Mouse (Mus musculus): ENCODE results near the gene Amph. TPM values are rescaled to one million over a fixed set of nuclear protein-coding genes. Genes with fewer than 3 reads are reported as not detected.

The Amph gene
- polyA plus RNA-seq, 1 experiment = 159 TPM

GRCm38 (mm10) chr13:19177662-19178259, 229.8 kb downstream of the Amph start:
- H3K4me1 ChIP-seq (ENCODE audit: control insufficient read depth, insufficient read depth, low read length) = no peaks in the 10 kb centered on the region
- no peak overlapping the region for H3K4me3 ChIP-seq (replicated peaks; ENCODE audit: insufficient read depth, low read depth, low read length)
- H3K27ac ChIP-seq (ENCODE audit: insufficient read depth, low read length) = no peak overlapping the region
- no peaks in the 10 kb centered on the region for H3K27me3 ChIP-seq (ENCODE audit: control insufficient read depth, insufficient read depth, low read length)
- DNase-seq = peak; percentile 28 to 60
- WGBS = 18% methylated on average over 1 of the region's 1 CpGs
- TF ChIP-seq CTCF (IDR thresholded peaks at IDR 0.05; ENCODE audit: borderline replicate concordance, insufficient read depth, low read depth, low read length) (peak; percentile 93), POLR2A (IDR thresholded peaks at IDR 0.05; ENCODE audit: borderline replicate concordance, insufficient read depth, low read length) (no peak)

DNA sequence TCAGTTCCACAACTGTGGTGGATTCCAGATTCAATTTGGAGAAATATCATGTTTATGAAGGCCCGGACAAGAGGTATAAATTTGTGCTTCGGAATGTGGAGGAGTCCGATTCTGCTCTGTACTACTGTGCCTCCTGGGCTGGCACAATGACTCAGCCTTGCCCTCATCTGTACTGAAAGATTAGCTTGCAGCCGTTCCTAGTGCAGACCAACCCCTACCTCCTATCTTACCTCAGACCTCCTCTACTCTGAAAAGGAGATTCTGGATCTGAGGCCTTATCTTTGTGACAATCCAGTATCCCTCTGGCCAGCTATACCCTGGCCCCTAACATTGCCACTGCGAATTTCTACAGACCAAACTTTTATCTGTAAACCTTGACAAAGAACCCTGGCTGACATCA, 230.3 kb downstream of the Amph start:
- no peaks in the 10 kb centered on the region for H3K4me1 ChIP-seq (ENCODE audit: control insufficient read depth, insufficient read depth, low read length)
- 90% methylated on average over 5 of the region's 5 CpGs for WGBS
- no peak for DNase-seq
- H3K27me3 ChIP-seq (ENCODE audit: control insufficient read depth, insufficient read depth, low read length) = no peaks in the 10 kb centered on the region
- H3K4me3 ChIP-seq (replicated peaks; ENCODE audit: insufficient read depth, low read depth, low read length) = no peak overlapping the region
- TF ChIP-seq POLR2A (IDR thresholded peaks at IDR 0.05; ENCODE audit: borderline replicate concordance, insufficient read depth, low read length) (no peak), CTCF (IDR thresholded peaks at IDR 0.05; ENCODE audit: borderline replicate concordance, insufficient read depth, low read depth, low read length) (no peak)
- H3K27ac ChIP-seq (ENCODE audit: insufficient read depth, low read length) = no peak overlapping the region

- Histone ChIP-seq H3K4me1 (ENCODE audit: control insufficient read depth, insufficient read depth, low read length) (no peaks in the 10 kb centered on the region), H3K27ac (ENCODE audit: insufficient read depth, low read length) (no peak overlapping the region), H3K4me3 (replicated peaks; ENCODE audit: insufficient read depth, low read depth, low read length) (no peak overlapping the region), H3K27me3 (ENCODE audit: control insufficient read depth, insufficient read depth, low read length) (no peaks in the 10 kb centered on the region)
- no peak for DNase-seq
- 88% methylated on average over 8 of the region's 8 CpGs for WGBS
- TF ChIP-seq POLR2A (IDR thresholded peaks at IDR 0.05; ENCODE audit: borderline replicate concordance, insufficient read depth, low read length) (no peak), CTCF (IDR thresholded peaks at IDR 0.05; ENCODE audit: borderline replicate concordance, insufficient read depth, low read depth, low read length) (no peak)
Measured at GRCm38 (mm10) chr13:19182259-19182658, 234.3 kb downstream of the Amph start.

DNA sequence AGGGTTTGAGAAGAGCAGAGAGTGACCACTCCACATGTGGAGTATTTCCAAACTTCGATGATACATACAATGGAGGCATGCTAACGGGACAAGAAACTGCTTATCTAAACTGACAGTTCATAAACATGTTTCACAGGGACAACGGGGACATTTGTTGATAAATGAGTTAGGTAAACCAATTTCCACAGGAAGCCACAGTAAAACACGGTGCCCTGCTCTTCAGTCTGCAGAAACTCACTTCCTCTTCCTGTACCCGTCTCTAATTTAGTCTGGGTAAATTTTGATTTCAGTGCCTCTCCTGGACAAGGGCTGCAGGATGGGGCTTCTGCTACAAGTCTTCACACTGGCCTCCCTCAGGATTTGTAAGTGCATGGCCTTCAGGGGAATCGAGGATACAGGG, 242.0 kb downstream of the Amph start:
- no peaks in the 10 kb centered on the region for H3K4me1 ChIP-seq (ENCODE audit: control insufficient read depth, insufficient read depth, low read length)
- no peak for TF ChIP-seq POLR2A (IDR thresholded peaks at IDR 0.05; ENCODE audit: borderline replicate concordance, insufficient read depth, low read length)
- no peak for TF ChIP-seq CTCF (IDR thresholded peaks at IDR 0.05; ENCODE audit: borderline replicate concordance, insufficient read depth, low read depth, low read length)
- no peak overlapping the region for H3K27ac ChIP-seq (ENCODE audit: insufficient read depth, low read length)
- no peak overlapping the region for H3K4me3 ChIP-seq (replicated peaks; ENCODE audit: insufficient read depth, low read depth, low read length)
- no peak for DNase-seq
- H3K27me3 ChIP-seq (ENCODE audit: control insufficient read depth, insufficient read depth, low read length) = no peaks in the 10 kb centered on the region
- WGBS = 76% methylated on average over 6 of the region's 6 CpGs

DNA sequence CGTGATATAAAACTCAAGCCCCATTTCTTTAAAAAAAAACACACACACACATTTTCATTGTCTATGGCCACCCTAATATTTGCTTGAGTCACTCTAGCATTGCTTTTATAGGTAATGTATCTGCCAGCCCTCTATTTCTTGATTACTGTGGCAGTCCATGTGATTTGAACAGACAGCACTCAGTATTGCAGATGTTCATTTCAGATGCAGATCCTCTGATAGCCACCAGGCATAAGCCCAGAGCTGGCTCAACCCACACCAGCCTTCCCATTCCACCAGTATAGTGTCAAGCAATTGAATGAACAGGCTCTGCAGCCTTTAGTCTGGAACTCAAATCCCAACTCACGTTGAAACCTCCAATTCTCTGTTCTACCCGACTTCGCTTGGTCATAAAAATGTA, 246.8 kb downstream of the Amph start:
- WGBS = 87% methylated on average over 4 of the region's 4 CpGs
- H3K27me3 ChIP-seq (ENCODE audit: control insufficient read depth, insufficient read depth, low read length) = no peaks in the 10 kb centered on the region
- DNase-seq = no peak
- no peak overlapping the region for H3K27ac ChIP-seq (ENCODE audit: insufficient read depth, low read length)
- no peak overlapping the region for H3K4me3 ChIP-seq (replicated peaks; ENCODE audit: insufficient read depth, low read depth, low read length)
- no peaks in the 10 kb centered on the region for H3K4me1 ChIP-seq (ENCODE audit: control insufficient read depth, insufficient read depth, low read length)
- TF ChIP-seq CTCF (IDR thresholded peaks at IDR 0.05; ENCODE audit: borderline replicate concordance, insufficient read depth, low read depth, low read length) = no peak
- no peak for TF ChIP-seq POLR2A (IDR thresholded peaks at IDR 0.05; ENCODE audit: borderline replicate concordance, insufficient read depth, low read length)

DNA sequence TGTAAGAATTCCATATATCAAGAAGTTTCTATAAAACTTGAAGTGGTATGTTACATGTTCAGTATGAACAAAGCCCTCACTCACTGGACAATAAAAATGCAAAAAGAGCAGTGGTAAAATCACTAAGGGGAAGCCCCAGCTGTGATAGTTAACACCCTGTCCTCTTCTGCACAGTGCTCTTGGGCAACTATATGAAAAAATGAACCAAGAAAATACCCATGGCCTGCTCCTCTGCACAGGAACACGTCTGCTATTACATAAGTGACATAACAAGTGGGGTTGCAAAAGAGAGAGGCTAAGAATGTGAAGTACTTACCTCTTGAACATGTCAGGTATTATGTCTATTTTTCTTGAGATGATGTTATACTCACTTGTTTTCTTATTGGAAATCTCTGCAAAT, 247.5 kb downstream of the Amph start:
- no peak for DNase-seq
- 64% methylated on average over 1 of the region's 1 CpGs for WGBS
- TF ChIP-seq CTCF (IDR thresholded peaks at IDR 0.05; ENCODE audit: borderline replicate concordance, insufficient read depth, low read depth, low read length) = no peak
- no peak for TF ChIP-seq POLR2A (IDR thresholded peaks at IDR 0.05; ENCODE audit: borderline replicate concordance, insufficient read depth, low read length)
- Histone ChIP-seq H3K27ac (ENCODE audit: insufficient read depth, low read length) (no peak overlapping the region), H3K27me3 (ENCODE audit: control insufficient read depth, insufficient read depth, low read length) (no peaks in the 10 kb centered on the region), H3K4me1 (ENCODE audit: control insufficient read depth, insufficient read depth, low read length) (no peaks in the 10 kb centered on the region), H3K4me3 (replicated peaks; ENCODE audit: insufficient read depth, low read depth, low read length) (no peak overlapping the region)

Other genes starting within 250 kb of the Amph start
- 104 and 113 TPM in 2 replicates for gene Vps41, start 230.9 kb upstream of the Amph start, polyA plus RNA-seq (2012; rRNA removed)

All from cerebellum, adult 2 months (tissue).